ENCODE assay signal across 8 mouse cellular contexts in genomic region chr3:89772588-89772967, GRCm38 (mm10). TPM values are rescaled to one million over a fixed set of nuclear protein-coding genes. Genes with fewer than 3 reads are reported as not detected.
DNase-seq lines count a peak whose midpoint lies in the region; ATAC-seq lines count a peak whose summit lies in the region.

No protein-coding gene starts in this region.

- under 1% methylated on average over 17 of the region's 17 CpGs for WGBS in hindbrain, embryonic 14.5 days

- peak; percentile 80 for ATAC-seq in hindbrain, embryonic 14.5 days (ENCODE audit: low FRiP score)

- peak overlapping the region; percentile 97 for H3K27ac ChIP-seq in hindbrain, embryonic 14.5 days

- peaks cover 17% of the 10 kb centered on the region for H3K36me3 ChIP-seq in hindbrain, embryonic 14.5 days (replicated peaks; ENCODE audit: control insufficient read depth, insufficient read depth)

- H3K4me2 ChIP-seq in hindbrain, embryonic 14.5 days (replicated peaks) = peak overlapping the region; percentile 74

- H3K9ac ChIP-seq in hindbrain, embryonic 14.5 days = peak overlapping the region; percentile 98

- peak; percentile 90 for DNase-seq in T-cell, adult 2 months (ENCODE audit: low spot score)
- DNase-seq in cerebellum, postnatal 36 days = peak; percentile 87 to 89
- peak; percentile 79 to 85 for DNase-seq in frontal cortex, postnatal 36 days (ENCODE audit: low spot score in 2 of 2)
- peak; percentile 93 for DNase-seq in hindbrain, embryonic 14.5 days (ENCODE audit: low spot score)
- peak; percentile 81 to 83 for DNase-seq in layer of hippocampus, postnatal 36 days
- DNase-seq in lung, postnatal 25 days (ENCODE audit: low spot score) = peak; percentile 86
- peak; percentile 61 for DNase-seq in retina, adult 2 months (ENCODE audit: low read depth, low spot score)
- DNase-seq in thymus, postnatal 25 days = peak; percentile 89

- peaks cover 31% of the 10 kb centered on the region for H3K4me1 ChIP-seq in hindbrain, embryonic 14.5 days (replicated peaks; ENCODE audit: control insufficient read depth, insufficient read depth, low read length)

- H3K4me3 ChIP-seq in hindbrain, embryonic 14.5 days (replicated peaks; ENCODE audit: low read length) = peak overlapping the region; percentile 98

- H3K9me3 ChIP-seq in hindbrain, embryonic 14.5 days (ENCODE audit: control insufficient read depth, low read length) = no peaks in the 10 kb centered on the region

- no peaks in the 10 kb centered on the region for H3K27me3 ChIP-seq in hindbrain, embryonic 14.5 days (ENCODE audit: control insufficient read depth, insufficient read depth, low read length)

RNA-seq across cellular contexts. Expression of gene Ube2q1, which starts 0.8 kb away (rescaled TPM):
- 21.8 and 24.5 TPM in 2 replicates for polyA plus RNA-seq in hindbrain, embryonic 14.5 days (2014; fragmentation: Nextera tagmentation; extraction: Ambion mirVana)
- 10 to 100 TPM; 92.1 to 96.4 TPM for total RNA-seq in layer of hippocampus, postnatal 36 days (2021)

RNA-seq across cellular contexts. Expression of gene Chrnb2, which starts 8.1 kb away (rescaled TPM):
- 26.0 and 29.1 TPM in 2 replicates for polyA plus RNA-seq in hindbrain, embryonic 14.5 days (2014; fragmentation: Nextera tagmentation; extraction: Ambion mirVana)
- total RNA-seq in layer of hippocampus, postnatal 36 days (2021) = 10 to 100 TPM; 29.6 to 30.2 TPM

RNA-seq across cellular contexts. Expression of gene Adar, which starts 57.8 kb away (rescaled TPM):
- 31.6 and 35.8 TPM in 2 replicates for polyA plus RNA-seq in hindbrain, embryonic 14.5 days (2014; fragmentation: Nextera tagmentation; extraction: Ambion mirVana)
- 100 to 1,000 TPM; 119 to 122 TPM for total RNA-seq in layer of hippocampus, postnatal 36 days (2021)

RNA-seq across cellular contexts. Expression of gene She, which starts 58.6 kb away (rescaled TPM):
- polyA plus RNA-seq in hindbrain, embryonic 14.5 days (2014; fragmentation: Nextera tagmentation; extraction: Ambion mirVana) = 2.3 and 2.8 TPM in 2 replicates
- 1 to 10 TPM; 2.4 to 2.9 TPM for total RNA-seq in layer of hippocampus, postnatal 36 days (2021)

Comparison
In these comparisons a context has a peak if more than half of its experiments do, and no peak if none do; other contexts are left out.
1. Peak in every context shown above with its lines: DNase-seq, ATAC-seq, H3K4me3 ChIP-seq and H3K27ac ChIP-seq.